In genomic region chr4:87840210-87840910, GRCm38 (mm10) we compare ENCODE assay signal across 26 mouse cellular contexts.
A peak's percentile ranks its signal among the peaks of the same experiment; 100 is the strongest.
DNase-seq lines count a peak whose midpoint lies in the region; ATAC-seq and TF ChIP-seq lines count a peak whose summit lies in the region.
"Had no signal": no experiment of that assay in that cellular context is flagged by ENCODE, and none has a peak within 500 bp of the region (broad histone marks: within the 10 kb centered on the region; RNA-seq: fewer than 3 reads in every experiment).

No protein-coding gene starts in this region.

- peak overlapping the region; percentile 2; the same call in 1 of the 2 replicates for H3K4me2 ChIP-seq in heart, embryonic 13.5 days
- H3K4me2 ChIP-seq in hindbrain, embryonic 15.5 days = no peak overlapping the region
- H3K4me2 ChIP-seq: forebrain, embryonic 13.5 days; liver, embryonic 13.5 days; midbrain, embryonic 15.5 days; neural tube, embryonic 15.5 days had no signal

- no peaks in the 10 kb centered on the region for H3K36me3 ChIP-seq in heart, embryonic 13.5 days
- peaks cover 6% of the 10 kb centered on the region; the same call in 1 of the 2 replicates for H3K36me3 ChIP-seq in hindbrain, embryonic 15.5 days
- H3K36me3 ChIP-seq in hindbrain, embryonic 10.5 days = peaks cover 24% of the 10 kb centered on the region
- H3K36me3 ChIP-seq: liver, embryonic 13.5 days; midbrain, embryonic 15.5 days had no signal

- H3K27ac ChIP-seq in heart, embryonic 13.5 days (replicated peaks) = peak overlapping the region; percentile 75
- 0 out of 2 replicates have a peak overlapping the region, but pooled peaks have one; percentile 11 for H3K27ac ChIP-seq in hindbrain, embryonic 15.5 days (replicated peaks)
- no peak overlapping the region for H3K27ac ChIP-seq in hindbrain, embryonic 10.5 days
- H3K27ac ChIP-seq in embryonic fibroblast, embryonic 13.5 days (ENCODE audit: insufficient read depth, low read length) = peak overlapping the region; percentile 11; the same call in 1 of the 2 replicates
- H3K27ac ChIP-seq: forebrain, embryonic 13.5 days; hindbrain, postnatal 0 days; liver, embryonic 13.5 days; midbrain, embryonic 10.5 days; midbrain, embryonic 15.5 days; neural tube, embryonic 15.5 days had no signal

- WGBS in heart, embryonic 13.5 days = 47% methylated on average over 10 of the region's 10 CpGs
- 86% methylated on average over 10 of the region's 10 CpGs for WGBS in hindbrain, embryonic 15.5 days
- 88% methylated on average over 10 of the region's 10 CpGs for WGBS in hindbrain, embryonic 10.5 days

- no peak for ATAC-seq in heart, embryonic 13.5 days (ENCODE audit: extremely low read depth, insufficient number of reproducible peaks, low FRiP score, low TSS enrichment)
- ATAC-seq in hindbrain, embryonic 15.5 days (ENCODE audit: low FRiP score, low read depth) = no peak
- ATAC-seq: forebrain, embryonic 13.5 days; hindbrain, postnatal 0 days; intestine, postnatal 0 days; midbrain, embryonic 15.5 days; Patski had no signal

- TF ChIP-seq POLR2A in embryonic fibroblast, embryonic 13.5 days (IDR thresholded peaks at IDR 0.05; ENCODE audit: low read depth, low read length) = no peak

- peaks cover 50% of the 10 kb centered on the region for H3K4me1 ChIP-seq in heart, embryonic 13.5 days
- H3K4me1 ChIP-seq in hindbrain, embryonic 15.5 days (replicated peaks) = peaks cover 15% of the 10 kb centered on the region
- peaks cover 14% of the 10 kb centered on the region; the same call in 1 of the 2 replicates for H3K4me1 ChIP-seq in hindbrain, embryonic 10.5 days (replicated peaks)
- peaks cover 29% of the 10 kb centered on the region for H3K4me1 ChIP-seq in embryonic fibroblast, embryonic 13.5 days (ENCODE audit: control insufficient read depth, insufficient read depth, low read length)

- DNase-seq in adrenal gland, postnatal 14 days = peak; percentile 38
- DNase-seq in adrenal gland, adult 18-20 months (ENCODE audit: low spot score in 2 of 2) = no peak
- DNase-seq in heart, postnatal 25 days (ENCODE audit: low spot score) = no peak
- no peak for DNase-seq in hindbrain, embryonic 10.5 days (ENCODE audit: low spot score)
- DNase-seq: adrenal gland, postnatal 10 days; cerebellum, adult 2 months; cerebellum, postnatal 14 days; gastrocnemius, postnatal 10 days; kidney, adult 9 months; kidney, postnatal 10 days; layer of hippocampus, postnatal 36 days; left cerebral cortex, postnatal 4 days; liver, embryonic 13.5 days; lung, adult 2 months; retina, postnatal 1 day; right cerebral cortex, postnatal 14 days had no signal

- TF ChIP-seq CTCF in embryonic fibroblast, embryonic 13.5 days (IDR thresholded peaks at IDR 0.05; ENCODE audit: borderline replicate concordance, insufficient read depth, low read length) = no peak

- H3K9ac ChIP-seq in heart, embryonic 13.5 days = no peak overlapping the region
- no peak overlapping the region for H3K9ac ChIP-seq in hindbrain, embryonic 15.5 days
- H3K9ac ChIP-seq: forebrain, embryonic 13.5 days; liver, embryonic 13.5 days; midbrain, embryonic 15.5 days; neural tube, embryonic 15.5 days had no signal

- no peaks in the 10 kb centered on the region for H3K9me3 ChIP-seq in heart, embryonic 13.5 days
- no peaks in the 10 kb centered on the region for H3K9me3 ChIP-seq in hindbrain, embryonic 15.5 days
- no peaks in the 10 kb centered on the region for H3K9me3 ChIP-seq in hindbrain, embryonic 10.5 days
- H3K9me3 ChIP-seq: forebrain, embryonic 13.5 days; liver, embryonic 13.5 days; midbrain, embryonic 10.5 days; midbrain, embryonic 15.5 days; neural tube, embryonic 15.5 days had no signal

- no peaks in the 10 kb centered on the region for H3K27me3 ChIP-seq in heart, embryonic 13.5 days (replicated peaks)
- H3K27me3 ChIP-seq in hindbrain, embryonic 15.5 days = no peaks in the 10 kb centered on the region
- no peaks in the 10 kb centered on the region for H3K27me3 ChIP-seq in hindbrain, embryonic 10.5 days (ENCODE audit: insufficient read depth, poor library complexity, severe bottlenecking)
- H3K27me3 ChIP-seq: forebrain, embryonic 13.5 days; liver, embryonic 13.5 days; midbrain, embryonic 15.5 days; neural tube, embryonic 15.5 days; Patski had no signal

- H3K4me3 ChIP-seq in heart, embryonic 13.5 days = no peak overlapping the region
- H3K4me3 ChIP-seq in hindbrain, embryonic 15.5 days = no peak overlapping the region
- H3K4me3 ChIP-seq in hindbrain, embryonic 10.5 days = no peak overlapping the region
- no peak overlapping the region for H3K4me3 ChIP-seq in embryonic fibroblast, embryonic 13.5 days (ENCODE audit: insufficient read depth, low read length)
- H3K4me3 ChIP-seq: forebrain, embryonic 13.5 days; liver, embryonic 13.5 days; midbrain, embryonic 10.5 days; midbrain, embryonic 15.5 days; neural tube, embryonic 15.5 days had no signal

- intact Hi-C loops in heart, postnatal 25 days (cut with DNase I) = no loop called here
